Mouse (Mus musculus) embryonic facial prominence, embryonic 10.5 days (tissue): ENCODE results near the gene Mrpl38. TPM values are rescaled to one million over a fixed set of nuclear protein-coding genes. Genes with fewer than 3 reads are reported as not detected.

Source experiments
- DNase-seq: peaks from one replicate; pipeline ENCODE4 v3.0.0-alpha.2; 2017; ENCODE audit warnings: low spot score
- H3K27ac ChIP-seq: fragments of 300-500 bp; sonication (generic); replicated peaks from 2 replicates; pipeline ENCODE4 v1.5.1; 2016; ENCODE audit warnings: mild to moderate bottlenecking
- H3K27me3 ChIP-seq: fragments of 300-500 bp; sonication (generic); replicated peaks from 2 replicates; pipeline ENCODE4 v1.6.1; 2016; ENCODE audit warnings: low read depth, mild to moderate bottlenecking; ENCODE audit not compliant: poor library complexity, severe bottlenecking
- H3K36me3 ChIP-seq: fragments of 300-500 bp; sonication (generic); replicated peaks from 2 replicates; pipeline ENCODE4 v1.6.1; 2016; ENCODE audit warnings: mild to moderate bottlenecking, moderate library complexity
- H3K4me1 ChIP-seq: fragments of 300-500 bp; sonication (generic); 2 replicates; pipeline ENCODE4 v1.6.1; 2016
- H3K4me3 ChIP-seq: fragments of 300-500 bp; sonication (generic); 2 replicates; pipeline ENCODE4 v1.5.1; 2016; ENCODE audit warnings: mild to moderate bottlenecking, moderate library complexity
- H3K9me3 ChIP-seq: fragments of 300-500 bp; sonication (generic); 2 replicates; pipeline ENCODE4 v1.6.1; 2016; ENCODE audit warnings: mild to moderate bottlenecking
- WGBS: fragments of 180-500 bp; shearing (Covaris S2); methylation state at CpG from one replicate; pipeline ENCODE4 v1.1.7; 2016; 5-methylcytosine and 5-hydroxymethylcytosine counted together
- polyA plus RNA-seq: library from polyadenylated mRNA; unstranded; fragments of >200 nt; fragmentation: Nextera tagmentation; extraction: Ambion mirVana; gene quantifications from 2 replicates; pipeline ENCODE4 v1.2.1, GENCODE M21; 2016

The Mrpl38 gene
- polyA plus RNA-seq, 1 experiment from 2014 or later: 108 TPM

GRCm38 (mm10) chr11:116134171-116134570 is 4.5 kb downstream of the Mrpl38 start:
- no peaks in the 10 kb centered on the region for H3K9me3 ChIP-seq
- peaks cover 53% of the 10 kb centered on the region for H3K4me1 ChIP-seq
- H3K27ac ChIP-seq: no peak overlapping the region
- H3K4me3 ChIP-seq: no peak overlapping the region
- H3K36me3 ChIP-seq: peaks cover 60% of the 10 kb centered on the region
- peaks cover 6% of the 10 kb centered on the region for H3K27me3 ChIP-seq
- WGBS: 84% methylated on average over 10 of the region's 10 CpGs
- DNase-seq: no peak

- no peak for DNase-seq
- H3K4me3 ChIP-seq: no peak overlapping the region
- H3K27ac ChIP-seq: peak overlapping the region; percentile 3; the same call in 1 of the 2 replicates
- no peaks in the 10 kb centered on the region for H3K9me3 ChIP-seq
- H3K4me1 ChIP-seq: peaks cover 54% of the 10 kb centered on the region
- H3K36me3 ChIP-seq: peaks cover 60% of the 10 kb centered on the region
- 63% methylated on average over 5 of the region's 5 CpGs for WGBS
- H3K27me3 ChIP-seq: peaks cover 13% of the 10 kb centered on the region
These were observed 5.2 kb downstream of the Mrpl38 start for GRCm38 (mm10) chr11:116133497-116133896.

- no peaks in the 10 kb centered on the region for H3K9me3 ChIP-seq
- peaks cover 60% of the 10 kb centered on the region for H3K4me1 ChIP-seq
- H3K27ac ChIP-seq: 0 out of 2 replicates have a peak overlapping the region, but pooled peaks have one; percentile 10
- peaks cover 18% of the 10 kb centered on the region for H3K27me3 ChIP-seq
- H3K36me3 ChIP-seq: peaks cover 60% of the 10 kb centered on the region
- no peak for DNase-seq
- no peak overlapping the region for H3K4me3 ChIP-seq
- 84% methylated on average over 16 of the region's 16 CpGs for WGBS
These were observed 6.0 kb downstream of the Mrpl38 start for GRCm38 (mm10) chr11:116132366-116133333.

GRCm38 (mm10) chr11:116131349-116132170 is 7.1 kb downstream of the Mrpl38 start:
- WGBS: 82% methylated on average over 15 of the region's 15 CpGs
- Histone ChIP-seq H3K27me3 (peaks cover 18% of the 10 kb centered on the region), H3K4me1 (peaks cover 64% of the 10 kb centered on the region), H3K36me3 (peaks cover 53% of the 10 kb centered on the region), H3K27ac (0 out of 2 replicates have a peak overlapping the region, but pooled peaks have one; percentile 26), H3K4me3 (peak overlapping the region; percentile 69), H3K9me3 (no peaks in the 10 kb centered on the region)
- DNase-seq: no peak

GRCm38 (mm10) chr11:116130488-116131205 is 8.0 kb downstream of the Mrpl38 start, which contains the start of gene Trim65:
TSS of gene Trim65 (minus strand) at chr11:116131128.
- peak within 1 kb of the TSS; percentile 69 for H3K4me3 ChIP-seq
- H3K36me3 ChIP-seq: peaks cover 51% of the 10 kb centered on the region
- peaks cover 18% of the 10 kb centered on the region for H3K27me3 ChIP-seq
- H3K4me1 ChIP-seq: peaks cover 64% of the 10 kb centered on the region
- peak within 1 kb of the TSS; percentile 90 for H3K27ac ChIP-seq
- DNase-seq: peak; percentile 90
- H3K9me3 ChIP-seq: no peaks in the 10 kb centered on the region
- WGBS: 2% methylated on average over 69 of the region's 69 CpGs

GRCm38 (mm10) chr11:116129993-116130487 is 8.6 kb downstream of the Mrpl38 start:
- Histone ChIP-seq H3K27ac (peak overlapping the region; percentile 90), H3K4me1 (peaks cover 64% of the 10 kb centered on the region), H3K4me3 (peak overlapping the region; percentile 69), H3K27me3 (peaks cover 18% of the 10 kb centered on the region), H3K36me3 (peaks cover 50% of the 10 kb centered on the region), H3K9me3 (0 out of 2 replicates have a peak, but pooled peaks cover 3% of the 10 kb centered on the region)
- no peak for DNase-seq
- 47% methylated on average over 8 of the region's 8 CpGs for WGBS

GRCm38 (mm10) chr11:116129091-116129790 is 9.4 kb downstream of the Mrpl38 start:
- no peak for DNase-seq
- Histone ChIP-seq H3K27me3 (peaks cover 18% of the 10 kb centered on the region), H3K27ac (peak overlapping the region; percentile 90; the same call in 1 of the 2 replicates), H3K36me3 (peaks cover 42% of the 10 kb centered on the region), H3K4me3 (no peak overlapping the region), H3K9me3 (0 out of 2 replicates have a peak, but pooled peaks cover 3% of the 10 kb centered on the region), H3K4me1 (peaks cover 64% of the 10 kb centered on the region)
- WGBS: 74% methylated on average over 9 of the region's 9 CpGs

- 84% methylated on average over 9 of the region's 9 CpGs for WGBS
- peaks cover 54% of the 10 kb centered on the region for H3K4me1 ChIP-seq
These were observed 10.7 kb downstream of the Mrpl38 start for GRCm38 (mm10) chr11:116127986-116128385.

GRCm38 (mm10) chr11:116127156-116127980 is 11.3 kb downstream of the Mrpl38 start, which contains the start of gene Trim47:
TSS of gene Trim47 (minus strand) at chr11:116127210.
- 22% methylated on average over 23 of the region's 23 CpGs for WGBS
- Histone ChIP-seq H3K9me3 (0 out of 2 replicates have a peak, but pooled peaks cover 3% of the 10 kb centered on the region), H3K36me3 (peaks cover 23% of the 10 kb centered on the region), H3K4me1 (peaks cover 49% of the 10 kb centered on the region), H3K27ac (peak within 1 kb of the TSS; percentile 81), H3K27me3 (peaks cover 18% of the 10 kb centered on the region), H3K4me3 (peak within 1 kb of the TSS; percentile 45)
- DNase-seq: peak; percentile 88

More at GRCm38 (mm10) chr11:116127986-116128385, 10.7 kb downstream of the Mrpl38 start:
- Histone ChIP-seq H3K27ac (peak overlapping the region; percentile 81), H3K4me3 (peak overlapping the region; percentile 45), H3K27me3 (peaks cover 18% of the 10 kb centered on the region), H3K36me3 (peaks cover 29% of the 10 kb centered on the region), H3K9me3 (0 out of 2 replicates have a peak, but pooled peaks cover 3% of the 10 kb centered on the region)
- no peak for DNase-seq

- 95% methylated on average over 15 of the region's 15 CpGs for WGBS
- peaks cover 12% of the 10 kb centered on the region for H3K36me3 ChIP-seq
- H3K27me3 ChIP-seq: peaks cover 18% of the 10 kb centered on the region
- no peak overlapping the region for H3K27ac ChIP-seq
- H3K9me3 ChIP-seq: 0 out of 2 replicates have a peak, but pooled peaks cover 3% of the 10 kb centered on the region
- no peak for DNase-seq
- H3K4me3 ChIP-seq: no peak overlapping the region
- H3K4me1 ChIP-seq: peaks cover 43% of the 10 kb centered on the region
These were observed 12.4 kb downstream of the Mrpl38 start for GRCm38 (mm10) chr11:116126261-116126660.
